Mouse (Mus musculus) kidney, embryonic 15.5 days (tissue): ENCODE results near the gene Gm21319. TPM values are rescaled to one million over a fixed set of nuclear protein-coding genes. Genes with fewer than 3 reads are reported as not detected.
"Not testable (repeated sequence)": the region's sequence is repeated elsewhere in the genome, so short reads cannot be mapped to it uniquely, and the experiment has no call there.

Experiments
- ATAC-seq: fragments of 200-750 bp; cut with Nextera tagmentation; replicated peaks from 2 replicates; pipeline ENCODE4 v1.8.0; 2017; ENCODE audit warnings: moderate TSS enrichment; ENCODE audit not compliant: low FRiP score
- H3K27ac ChIP-seq: fragments of 300-500 bp; sonication (generic); 2 replicates; pipeline ENCODE4 v1.5.1; 2015; ENCODE audit warnings: mild to moderate bottlenecking, inconsistent platforms
- H3K27me3 ChIP-seq: fragments of 300-500 bp; sonication (generic); 2 replicates; pipeline ENCODE4 v1.6.1; 2015; ENCODE audit warnings: inconsistent platforms
- H3K36me3 ChIP-seq: fragments of 300-500 bp; sonication (generic); 2 replicates; pipeline ENCODE4 v1.6.1; 2015; ENCODE audit warnings: inconsistent platforms
- H3K4me1 ChIP-seq: fragments of 300-500 bp; sonication (generic); 2 replicates; pipeline ENCODE4 v1.6.1; 2015; ENCODE audit warnings: inconsistent platforms
- H3K4me2 ChIP-seq: fragments of 300-500 bp; sonication (generic); 2 replicates; pipeline ENCODE4 v1.6.1; 2015; ENCODE audit warnings: moderate library complexity, mild to moderate bottlenecking, inconsistent platforms
- H3K4me3 ChIP-seq: fragments of 300-500 bp; sonication (generic); replicated peaks from 2 replicates; pipeline ENCODE4 v1.5.1; 2015; ENCODE audit warnings: mild to moderate bottlenecking, inconsistent platforms
- H3K9ac ChIP-seq: fragments of 300-500 bp; sonication (generic); 2 replicates; pipeline ENCODE4 v1.6.1; 2015; ENCODE audit warnings: mild to moderate bottlenecking, inconsistent platforms
- H3K9me3 ChIP-seq: fragments of 300-500 bp; sonication (generic); replicated peaks from 2 replicates; pipeline ENCODE4 v1.6.1; 2016; ENCODE audit warnings: inconsistent platforms
- WGBS: fragments of 180-500 bp; shearing (Covaris S2); methylation state at CpG from one replicate; pipeline ENCODE4 v1.1.7; 2015; ENCODE audit warnings: mixed read lengths; 5-methylcytosine and 5-hydroxymethylcytosine counted together
- polyA plus RNA-seq: library from polyadenylated mRNA; unstranded; fragments of >200 nt; fragmentation: Nextera tagmentation; extraction: Ambion mirVana; gene quantifications from 2 replicates; pipeline ENCODE4 v1.2.1, GENCODE M21; 2015

The Gm21319 gene
- polyA plus RNA-seq: not detected in 2 replicates

- 91% methylated on average over 4 of the region's 4 CpGs for WGBS
- H3K27ac ChIP-seq, H3K36me3 ChIP-seq, ATAC-seq, H3K4me2 ChIP-seq, H3K4me1 ChIP-seq, H3K9me3 ChIP-seq, H3K4me3 ChIP-seq, H3K27me3 ChIP-seq, H3K9ac ChIP-seq: not testable (repeated sequence)
Measured at GRCm38 (mm10) chr12:87775655-87776054, at the start of gene Gm21319. TSS of gene Gm21319 (minus strand) at chr12:87775755.

- not testable (repeated sequence) for ATAC-seq, H3K27ac ChIP-seq, H3K4me3 ChIP-seq, H3K9me3 ChIP-seq, H3K9ac ChIP-seq, H3K27me3 ChIP-seq, H3K4me1 ChIP-seq, H3K4me2 ChIP-seq, H3K36me3 ChIP-seq
- 91% methylated on average over 5 of the region's 6 CpGs for WGBS
Measured at GRCm38 (mm10) chr12:87816277-87816676, 40.7 kb upstream of the Gm21319 start, which contains the start of gene BB287469. TSS of gene BB287469 (plus strand) at chr12:87816577.

GRCm38 (mm10) chr12:87797971-87798370, 22.4 kb upstream of the Gm21319 start:
- not testable (repeated sequence) for H3K4me1 ChIP-seq, H3K36me3 ChIP-seq, H3K4me3 ChIP-seq, H3K9ac ChIP-seq, H3K9me3 ChIP-seq, ATAC-seq, H3K4me2 ChIP-seq, H3K27me3 ChIP-seq, H3K27ac ChIP-seq
- 89% methylated on average over 5 of the region's 5 CpGs for WGBS

GRCm38 (mm10) chr12:87795212-87795611, 19.7 kb upstream of the Gm21319 start, which contains the start of gene Gm21936:
TSS of gene Gm21936 (plus strand) at chr12:87795512.
- ATAC-seq, H3K4me2 ChIP-seq, H3K36me3 ChIP-seq, H3K9me3 ChIP-seq, H3K4me3 ChIP-seq, H3K27me3 ChIP-seq, H3K9ac ChIP-seq, H3K27ac ChIP-seq, H3K4me1 ChIP-seq: not testable (repeated sequence)
- 92% methylated on average over 1 of the region's 1 CpGs for WGBS

Other genes starting within 250 kb of the Gm21319 start
- gene Oog1, start 173.1 kb downstream of the Gm21319 start, polyA plus RNA-seq: not detected in 2 replicates
- gene Gm4027, start 156.9 kb downstream of the Gm21319 start, polyA plus RNA-seq: not detected in 2 replicates
- not detected in 2 replicates for gene Gm16381, start 131.1 kb downstream of the Gm21319 start, polyA plus RNA-seq
- not detected in 2 replicates for gene Gm21936, start 19.8 kb upstream of the Gm21319 start, polyA plus RNA-seq
- not detected in 2 replicates for gene BB287469, start 40.8 kb upstream of the Gm21319 start, polyA plus RNA-seq
- gene Gm2001, start 66.6 kb upstream of the Gm21319 start, polyA plus RNA-seq: not detected in 2 replicates
- not detected in 2 replicates for gene Gm2016, start 98.3 kb upstream of the Gm21319 start, polyA plus RNA-seq
- not detected in 2 replicates for gene Gm2022, start 119.6 kb upstream of the Gm21319 start, polyA plus RNA-seq
- not detected in 2 replicates for gene Gm2035, start 144.1 kb upstream of the Gm21319 start, polyA plus RNA-seq
- not detected in 2 replicates for gene Gm2042, start 178.3 kb upstream of the Gm21319 start, polyA plus RNA-seq
- not detected in 2 replicates for gene Gm2075, start 236.1 kb upstream of the Gm21319 start, polyA plus RNA-seq
- not detected in 2 replicates for gene Gm6803, start 243.0 kb upstream of the Gm21319 start, polyA plus RNA-seq